Mouse (Mus musculus): ENCODE measurements around the gene Ifnk. TPM values are rescaled to one million over a fixed set of nuclear protein-coding genes. Genes with fewer than 3 reads are reported as not detected.

Ifnk gene
- polyA plus RNA-seq, 1 experiment from 2014 or later, result not detected

GRCm38 (mm10) chr4:35169571-35170125, 17.8 kb downstream of the Ifnk start:
- 55% methylated on average over 13 of the region's 13 CpGs for WGBS
- H3K4me2 ChIP-seq (ENCODE audit: low read length), result no peak overlapping the region

GRCm38 (mm10) chr4:35172471-35172870, 20.6 kb downstream of the Ifnk start:
- H3K9me3 ChIP-seq (ENCODE audit: control insufficient read depth, low read length), result no peaks in the 10 kb centered on the region
- H3K27me3 ChIP-seq (replicated peaks; ENCODE audit: control insufficient read depth, insufficient read depth, low read length), result no peaks in the 10 kb centered on the region
- no peak overlapping the region for H3K4me3 ChIP-seq (ENCODE audit: low read length)
- no peaks in the 10 kb centered on the region for H3K4me1 ChIP-seq (ENCODE audit: control insufficient read depth, insufficient read depth, low read depth, low read length)
- H3K36me3 ChIP-seq (ENCODE audit: control insufficient read depth, insufficient read depth, low read length), result no peaks in the 10 kb centered on the region
- 96% methylated on average over 2 of the region's 2 CpGs for WGBS
- H3K27ac ChIP-seq (ENCODE audit: low read depth, low read length), result no peak overlapping the region
- no peak overlapping the region for H3K4me2 ChIP-seq (ENCODE audit: low read length)
- ATAC-seq, result no peak
- no peak overlapping the region for H3K9ac ChIP-seq (ENCODE audit: low read depth, low read length)

More at GRCm38 (mm10) chr4:35169571-35170125, 17.8 kb downstream of the Ifnk start:
- Histone ChIP-seq H3K9ac (ENCODE audit: low read depth, low read length) (no peak overlapping the region), H3K27me3 (replicated peaks; ENCODE audit: control insufficient read depth, insufficient read depth, low read length) (no peaks in the 10 kb centered on the region), H3K27ac (ENCODE audit: low read depth, low read length) (no peak overlapping the region), H3K36me3 (ENCODE audit: control insufficient read depth, insufficient read depth, low read length) (no peaks in the 10 kb centered on the region), H3K4me1 (ENCODE audit: control insufficient read depth, insufficient read depth, low read depth, low read length) (no peaks in the 10 kb centered on the region), H3K4me3 (ENCODE audit: low read length) (no peak overlapping the region), H3K9me3 (ENCODE audit: control insufficient read depth, low read length) (no peaks in the 10 kb centered on the region)
- ATAC-seq, result no peak

GRCm38 (mm10) chr4:35173551-35173950, 21.7 kb downstream of the Ifnk start:
- Histone ChIP-seq H3K9ac (ENCODE audit: low read depth, low read length) (no peak overlapping the region), H3K27me3 (replicated peaks; ENCODE audit: control insufficient read depth, insufficient read depth, low read length) (no peaks in the 10 kb centered on the region), H3K9me3 (ENCODE audit: control insufficient read depth, low read length) (no peaks in the 10 kb centered on the region), H3K4me3 (ENCODE audit: low read length) (no peak overlapping the region), H3K4me2 (ENCODE audit: low read length) (no peak overlapping the region), H3K4me1 (ENCODE audit: control insufficient read depth, insufficient read depth, low read depth, low read length) (no peaks in the 10 kb centered on the region), H3K36me3 (ENCODE audit: control insufficient read depth, insufficient read depth, low read length) (no peaks in the 10 kb centered on the region), H3K27ac (ENCODE audit: low read depth, low read length) (no peak overlapping the region)
- no peak for ATAC-seq
- 82% methylated on average over 1 of the region's 1 CpGs for WGBS

GRCm38 (mm10) chr4:35175566-35175965, 23.7 kb downstream of the Ifnk start:
- WGBS, result 90% methylated on average over 2 of the region's 2 CpGs
- H3K36me3 ChIP-seq (ENCODE audit: control insufficient read depth, insufficient read depth, low read length), result no peaks in the 10 kb centered on the region
- H3K9me3 ChIP-seq (ENCODE audit: control insufficient read depth, low read length), result no peaks in the 10 kb centered on the region
- no peak overlapping the region for H3K4me2 ChIP-seq (ENCODE audit: low read length)
- no peak for ATAC-seq
- no peak overlapping the region for H3K4me3 ChIP-seq (ENCODE audit: low read length)
- H3K27ac ChIP-seq (ENCODE audit: low read depth, low read length), result no peak overlapping the region
- H3K4me1 ChIP-seq (ENCODE audit: control insufficient read depth, insufficient read depth, low read depth, low read length), result no peaks in the 10 kb centered on the region
- H3K9ac ChIP-seq (ENCODE audit: low read depth, low read length), result no peak overlapping the region
- H3K27me3 ChIP-seq (replicated peaks; ENCODE audit: control insufficient read depth, insufficient read depth, low read length), result no peaks in the 10 kb centered on the region

GRCm38 (mm10) chr4:35177926-35178645, 26.2 kb downstream of the Ifnk start:
- Histone ChIP-seq H3K4me3 (ENCODE audit: low read length) (no peak overlapping the region), H3K36me3 (ENCODE audit: control insufficient read depth, insufficient read depth, low read length) (no peaks in the 10 kb centered on the region), H3K4me1 (ENCODE audit: control insufficient read depth, insufficient read depth, low read depth, low read length) (no peaks in the 10 kb centered on the region), H3K9me3 (ENCODE audit: control insufficient read depth, low read length) (no peaks in the 10 kb centered on the region), H3K27me3 (replicated peaks; ENCODE audit: control insufficient read depth, insufficient read depth, low read length) (no peaks in the 10 kb centered on the region), H3K9ac (ENCODE audit: low read depth, low read length) (no peak overlapping the region), H3K27ac (ENCODE audit: low read depth, low read length) (no peak overlapping the region), H3K4me2 (ENCODE audit: low read length) (no peak overlapping the region)
- WGBS, result 66% methylated on average over 12 of the region's 12 CpGs
- 0 out of 2 replicates have a peak, but pooled peaks have one; percentile 34 for ATAC-seq

GRCm38 (mm10) chr4:35187617-35188326, 35.9 kb downstream of the Ifnk start:
- Histone ChIP-seq H3K27ac (ENCODE audit: low read depth, low read length) (no peak overlapping the region), H3K9ac (ENCODE audit: low read depth, low read length) (no peak overlapping the region), H3K4me1 (ENCODE audit: control insufficient read depth, insufficient read depth, low read depth, low read length) (no peaks in the 10 kb centered on the region), H3K36me3 (ENCODE audit: control insufficient read depth, insufficient read depth, low read length) (peaks cover 3% of the 10 kb centered on the region; the same call in 1 of the 2 replicates), H3K4me3 (ENCODE audit: low read length) (no peak overlapping the region), H3K4me2 (ENCODE audit: low read length) (no peak overlapping the region), H3K27me3 (replicated peaks; ENCODE audit: control insufficient read depth, insufficient read depth, low read length) (no peaks in the 10 kb centered on the region), H3K9me3 (ENCODE audit: control insufficient read depth, low read length) (no peaks in the 10 kb centered on the region; the same call in 1 of the 2 replicates)
- no peak for ATAC-seq
- 96% methylated on average over 8 of the region's 8 CpGs for WGBS

GRCm38 (mm10) chr4:35189794-35190193, 37.9 kb downstream of the Ifnk start:
- Histone ChIP-seq H3K27me3 (replicated peaks; ENCODE audit: control insufficient read depth, insufficient read depth, low read length) (no peaks in the 10 kb centered on the region), H3K27ac (ENCODE audit: low read depth, low read length) (no peak overlapping the region), H3K4me2 (ENCODE audit: low read length) (no peak overlapping the region), H3K4me1 (ENCODE audit: control insufficient read depth, insufficient read depth, low read depth, low read length) (no peaks in the 10 kb centered on the region), H3K4me3 (ENCODE audit: low read length) (no peak overlapping the region), H3K9ac (ENCODE audit: low read depth, low read length) (no peak overlapping the region), H3K9me3 (ENCODE audit: control insufficient read depth, low read length) (no peaks in the 10 kb centered on the region; the same call in 1 of the 2 replicates), H3K36me3 (ENCODE audit: control insufficient read depth, insufficient read depth, low read length) (peaks cover 3% of the 10 kb centered on the region; the same call in 1 of the 2 replicates)
- 69% methylated on average over 5 of the region's 5 CpGs for WGBS
- no peak for ATAC-seq

GRCm38 (mm10) chr4:35192725-35193124, 40.9 kb downstream of the Ifnk start:
- peak; percentile 50; the same call in 1 of the 2 replicates for ATAC-seq
- Histone ChIP-seq H3K36me3 (ENCODE audit: control insufficient read depth, insufficient read depth, low read length) (peaks cover 6% of the 10 kb centered on the region; the same call in 1 of the 2 replicates), H3K27ac (ENCODE audit: low read depth, low read length) (no peak overlapping the region), H3K27me3 (replicated peaks; ENCODE audit: control insufficient read depth, insufficient read depth, low read length) (no peaks in the 10 kb centered on the region), H3K9me3 (ENCODE audit: control insufficient read depth, low read length) (no peaks in the 10 kb centered on the region), H3K4me1 (ENCODE audit: control insufficient read depth, insufficient read depth, low read depth, low read length) (no peaks in the 10 kb centered on the region), H3K4me2 (ENCODE audit: low read length) (no peak overlapping the region), H3K4me3 (ENCODE audit: low read length) (no peak overlapping the region), H3K9ac (ENCODE audit: low read depth, low read length) (no peak overlapping the region)
- 36% methylated on average over 7 of the region's 7 CpGs for WGBS

- no peak overlapping the region for H3K9ac ChIP-seq (ENCODE audit: low read depth, low read length)
- H3K4me3 ChIP-seq (ENCODE audit: low read length), result no peak overlapping the region
- no peaks in the 10 kb centered on the region for H3K9me3 ChIP-seq (ENCODE audit: control insufficient read depth, low read length)
- H3K27ac ChIP-seq (ENCODE audit: low read depth, low read length), result no peak overlapping the region
- H3K36me3 ChIP-seq (ENCODE audit: control insufficient read depth, insufficient read depth, low read length), result peaks cover 16% of the 10 kb centered on the region
- 96% methylated on average over 5 of the region's 5 CpGs for WGBS
- H3K4me1 ChIP-seq (ENCODE audit: control insufficient read depth, insufficient read depth, low read depth, low read length), result no peaks in the 10 kb centered on the region
- no peak for ATAC-seq
- no peaks in the 10 kb centered on the region for H3K27me3 ChIP-seq (replicated peaks; ENCODE audit: control insufficient read depth, insufficient read depth, low read length)
- H3K4me2 ChIP-seq (ENCODE audit: low read length), result no peak overlapping the region
These were observed 49.8 kb downstream of the Ifnk start for GRCm38 (mm10) chr4:35201700-35202099.
